Mouse (Mus musculus): ENCODE measurements around the gene Ttc41. TPM values are rescaled to one million over a fixed set of nuclear protein-coding genes. Genes with fewer than 3 reads are reported as not detected.

Gene Ttc41
- polyA plus RNA-seq, 1 experiment from 2014 or later, result 2.3 TPM

Small RNA genes within 50 kb of the gene (microRNA-seq; reads per million reads assigned to microRNA genes)
- gene Gm25745, result 2.6 reads per million, percentile 3 among the genes with 10 or more reads in this experiment

Other genes with a start within 250 kb of the Ttc41 start
- 1.5 TPM in 2 replicates for gene Syn3, start 206.9 kb upstream of the Ttc41 start, polyA plus RNA-seq (2016; fragmentation: Nextera tagmentation; extraction: Ambion mirVana)
- gene Hsp90b1, start 302 bp upstream of the Ttc41 start, polyA plus RNA-seq (2016; fragmentation: Nextera tagmentation; extraction: Ambion mirVana), result 574 and 590 TPM in 2 replicates
- not detected in 2 replicates for gene Gm49358, start 58.2 kb downstream of the Ttc41 start, polyA plus RNA-seq (2016; fragmentation: Nextera tagmentation; extraction: Ambion mirVana)
- 2.0 and 2.7 TPM in 2 replicates for gene Nt5dc3, start 73.2 kb downstream of the Ttc41 start, polyA plus RNA-seq (2016; fragmentation: Nextera tagmentation; extraction: Ambion mirVana)